In the genomic region with DNA sequence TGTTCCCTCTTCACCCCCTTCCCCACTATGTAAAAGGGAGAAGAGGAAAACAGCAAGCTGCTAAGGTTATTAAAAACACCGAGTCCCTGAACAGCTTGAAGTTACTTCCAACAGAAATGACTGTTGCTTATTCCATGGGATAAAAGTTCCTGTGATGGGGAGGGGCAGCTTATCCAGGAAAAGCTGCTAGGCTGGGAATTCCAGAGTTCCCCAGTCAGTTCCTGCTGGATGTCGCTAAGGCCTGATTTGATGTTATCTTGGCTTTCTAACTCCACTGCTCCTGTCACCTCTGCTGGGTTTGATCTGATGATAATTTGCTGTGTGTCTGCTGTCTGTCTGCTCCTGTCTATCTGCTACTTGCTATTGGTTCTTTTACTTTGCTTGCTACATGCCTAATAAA, we compare ENCODE assay signal across 16 mouse cellular contexts. TPM values are rescaled to one million over a fixed set of nuclear protein-coding genes. Genes with fewer than 3 reads are reported as not detected.
"Had no signal": no experiment of that assay in that cellular context is flagged by ENCODE, and none has a peak within 500 bp of the region (broad histone marks: within the 10 kb centered on the region; RNA-seq: fewer than 3 reads in every experiment).

No protein-coding gene starts in this region.

- H3K27ac ChIP-seq: kidney, postnatal 0 days; limb, embryonic 12.5 days; liver, embryonic 14.5 days; midbrain, embryonic 10.5 days; midbrain, embryonic 15.5 days; neural tube, embryonic 13.5 days had no signal

- H3K4me3 ChIP-seq: limb, embryonic 12.5 days; midbrain, embryonic 10.5 days; midbrain, embryonic 15.5 days; neural tube, embryonic 13.5 days had no signal

- DNase-seq: layer of hippocampus, adult 9-11 months; layer of hippocampus, postnatal 36 days; lung, postnatal 14 days; retina, postnatal 1 day; right cerebral cortex, postnatal 4 days; spleen, adult 18-20 months; thymus, adult 18-20 months; thymus, postnatal 14 days had no signal

RNA-seq across cellular contexts. Expression of a gene that starts 27.9 kb away (rescaled TPM):
- total RNA-seq: layer of hippocampus, adult 18-20 months; layer of hippocampus, postnatal 36 days; megakaryocyte, adult 5-6 weeks had no signal

RNA-seq across cellular contexts. Expression of a gene that starts 38.3 kb away (rescaled TPM):
- total RNA-seq: megakaryocyte, adult 5-6 weeks had no signal
